In the genomic region with DNA sequence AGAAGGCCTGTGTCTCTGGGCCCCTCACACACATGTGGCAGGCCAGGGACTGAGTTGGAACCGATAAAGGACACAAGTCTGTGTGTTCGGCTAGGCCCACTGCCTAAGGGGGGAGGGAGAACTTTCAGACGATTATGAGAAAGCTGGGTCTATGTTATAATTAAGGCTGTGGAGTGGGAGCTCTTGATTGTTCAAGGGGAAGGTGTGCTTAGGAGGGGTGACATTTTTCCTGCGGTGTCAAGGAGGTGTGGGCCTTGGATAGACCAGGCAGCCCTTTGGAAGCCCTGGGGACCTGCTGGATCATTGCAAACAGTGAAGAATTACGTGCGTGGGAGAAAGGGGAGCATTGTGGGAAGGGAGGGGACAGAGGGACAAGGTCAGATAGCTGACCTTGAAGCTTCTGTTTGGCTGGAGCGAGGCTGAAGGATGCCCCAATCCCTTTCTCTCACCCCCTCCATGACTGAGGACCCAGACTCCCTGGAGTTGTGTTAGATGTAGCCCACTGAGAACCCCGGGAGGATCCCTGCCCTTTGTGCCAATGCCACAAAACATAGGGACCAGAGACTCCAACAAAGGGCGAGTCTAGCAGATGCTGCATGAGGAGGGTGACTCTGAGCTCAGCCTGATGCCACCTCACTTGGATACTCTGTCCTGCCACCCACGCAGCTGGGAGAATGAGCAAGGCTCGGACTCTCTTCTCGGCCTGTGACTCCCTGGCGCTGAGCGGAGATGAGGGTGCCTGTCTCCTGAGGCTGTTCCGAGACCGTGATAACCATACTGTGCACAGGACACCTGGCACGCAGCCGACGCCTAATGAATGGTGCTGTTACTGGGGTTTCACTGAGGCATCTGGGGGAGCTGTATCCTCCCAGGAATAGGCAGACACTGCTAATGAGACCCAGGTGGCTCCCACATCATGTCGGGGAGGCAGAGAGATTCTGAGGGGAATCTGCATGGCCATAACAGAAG, we compare ENCODE assay signal across 7 mouse cellular contexts. TPM values are rescaled to one million over a fixed set of nuclear protein-coding genes. Genes with fewer than 3 reads are reported as not detected.
A peak's percentile ranks its signal among the peaks of the same experiment; 100 is the strongest.
DNase-seq lines count a peak whose midpoint lies in the region; ATAC-seq and TF ChIP-seq lines count a peak whose summit lies in the region.

No protein-coding gene starts in this region.

- H3K4me3 ChIP-seq in embryonic fibroblast, embryonic 13.5 days (ENCODE audit: insufficient read depth, low read length), result no peak overlapping the region
- no peak overlapping the region for H3K4me3 ChIP-seq in midbrain, postnatal 0 days (ENCODE audit: low read depth, low read length)
- no peak overlapping the region for H3K4me3 ChIP-seq in heart, embryonic 12.5 days

- no peaks in the 10 kb centered on the region; the same call in 1 of the 2 replicates for H3K27me3 ChIP-seq in midbrain, postnatal 0 days (ENCODE audit: insufficient read depth, low read length)
- peaks cover 71% of the 10 kb centered on the region for H3K27me3 ChIP-seq in heart, embryonic 12.5 days (replicated peaks)

- H3K4me1 ChIP-seq in embryonic fibroblast, embryonic 13.5 days (ENCODE audit: control insufficient read depth, insufficient read depth, low read length), result peaks cover 12% of the 10 kb centered on the region
- H3K4me1 ChIP-seq in midbrain, postnatal 0 days (ENCODE audit: insufficient read depth, low read length), result peaks cover 6% of the 10 kb centered on the region; the same call in 1 of the 2 replicates
- H3K4me1 ChIP-seq in heart, embryonic 12.5 days (replicated peaks), result peaks cover 68% of the 10 kb centered on the region

- peak; percentile 34 for DNase-seq in ovary, postnatal 14 days (ENCODE audit: low spot score)
- no peak for DNase-seq in ovary, postnatal 10 days (ENCODE audit: low spot score)
- peak; percentile 37 to 58 for DNase-seq in kidney, postnatal 4 days
- DNase-seq in midbrain, postnatal 0 days (ENCODE audit: low spot score), result peak; percentile 37

- no peak for TF ChIP-seq POLR2A in embryonic fibroblast, embryonic 13.5 days (IDR thresholded peaks at IDR 0.05; ENCODE audit: low read depth, low read length)

- H3K4me2 ChIP-seq in midbrain, postnatal 0 days (ENCODE audit: low read depth, low read length, poor library complexity, severe bottlenecking), result no peak overlapping the region
- no peak overlapping the region for H3K4me2 ChIP-seq in heart, embryonic 12.5 days

- no peak for ATAC-seq in midbrain, postnatal 0 days (ENCODE audit: low FRiP score)
- ATAC-seq in granulocyte monocyte progenitor cell, adult 5-6 weeks (replicated peaks; ENCODE audit: poor library complexity, severe bottlenecking), result no peak
- ATAC-seq in heart, embryonic 12.5 days (ENCODE audit: insufficient number of reproducible peaks, low FRiP score), result no peak

- H3K36me3 ChIP-seq in midbrain, postnatal 0 days (ENCODE audit: insufficient read depth, low read length), result peaks cover 11% of the 10 kb centered on the region; the same call in 1 of the 2 replicates
- H3K36me3 ChIP-seq in heart, embryonic 12.5 days, result no peaks in the 10 kb centered on the region

- H3K9ac ChIP-seq in midbrain, postnatal 0 days (replicated peaks; ENCODE audit: low read length, poor library complexity, severe bottlenecking), result no peak overlapping the region
- no peak overlapping the region for H3K9ac ChIP-seq in heart, embryonic 12.5 days

- no peaks in the 10 kb centered on the region for H3K9me3 ChIP-seq in midbrain, postnatal 0 days (ENCODE audit: low read length)
- H3K9me3 ChIP-seq in heart, embryonic 12.5 days (replicated peaks), result no peaks in the 10 kb centered on the region

- no peak for TF ChIP-seq CTCF in embryonic fibroblast, embryonic 13.5 days (IDR thresholded peaks at IDR 0.05; ENCODE audit: borderline replicate concordance, insufficient read depth, low read length)
- TF ChIP-seq CTCF in midbrain, postnatal 0 days (IDR thresholded peaks at IDR 0.05), result no peak

- WGBS in midbrain, postnatal 0 days, result 62% methylated on average over 20 of the region's 20 CpGs
- WGBS in heart, embryonic 12.5 days, result 69% methylated on average over 20 of the region's 20 CpGs

- H3K27ac ChIP-seq in embryonic fibroblast, embryonic 13.5 days (ENCODE audit: insufficient read depth, low read length), result peak overlapping the region; percentile 20; the same call in 1 of the 2 replicates
- no peak overlapping the region for H3K27ac ChIP-seq in midbrain, postnatal 0 days (ENCODE audit: low read depth, low read length)
- no peak overlapping the region for H3K27ac ChIP-seq in heart, embryonic 12.5 days (ENCODE audit: poor library complexity, severe bottlenecking)

RNA-seq across cellular contexts. Expression of a gene that starts 26.4 kb away (rescaled TPM):
- polyA plus RNA-seq in embryonic fibroblast, embryonic 13.5 days (2011; ENCODE audit: insufficient read length, low read depth, missing spikeins), result 1.4 TPM in 1 of 2 replicates, not detected in the other
- total RNA-seq in midbrain, postnatal 0 days (2014; rRNA removed), result 42.0 and 42.1 TPM in 2 replicates
- 72.0 and 82.5 TPM in 2 replicates for polyA plus RNA-seq in midbrain, postnatal 0 days (2015; fragmentation: Nextera tagmentation; extraction: Ambion mirVana)
- not detected in 2 replicates for total RNA-seq in granulocyte monocyte progenitor cell, adult 5-6 weeks (2014; fragmentation: Nextera tagmentation)
- 0.17 TPM in 1 of 2 replicates, not detected in the other for total RNA-seq in granulocyte monocyte progenitor cell, adult 5-6 weeks (2017)
- 0.09 and 0.15 TPM in 2 replicates for polyA plus RNA-seq in heart, embryonic 12.5 days (2016; fragmentation: Nextera tagmentation; extraction: Ambion mirVana)

RNA-seq across cellular contexts. Expression of a gene that starts 27.0 kb away (rescaled TPM):
- 3.5 and 5.8 TPM in 2 replicates for polyA plus RNA-seq in embryonic fibroblast, embryonic 13.5 days (2011; ENCODE audit: insufficient read length, low read depth, missing spikeins)
- total RNA-seq in midbrain, postnatal 0 days (2014; rRNA removed), result 11.7 and 12.4 TPM in 2 replicates
- polyA plus RNA-seq in midbrain, postnatal 0 days (2015; fragmentation: Nextera tagmentation; extraction: Ambion mirVana), result 12.6 and 14.6 TPM in 2 replicates
- 3.1 and 3.6 TPM in 2 replicates for total RNA-seq in granulocyte monocyte progenitor cell, adult 5-6 weeks (2014; fragmentation: Nextera tagmentation)
- 2.9 and 4.2 TPM in 2 replicates for total RNA-seq in granulocyte monocyte progenitor cell, adult 5-6 weeks (2017)
- polyA plus RNA-seq in heart, embryonic 12.5 days (2016; fragmentation: Nextera tagmentation; extraction: Ambion mirVana), result 11.3 and 12.2 TPM in 2 replicates

RNA-seq across cellular contexts. Expression of a gene that starts 44.0 kb away (rescaled TPM):
- 11.6 and 18.6 TPM in 2 replicates for polyA plus RNA-seq in embryonic fibroblast, embryonic 13.5 days (2011; ENCODE audit: insufficient read length, low read depth, missing spikeins)
- 20.2 and 24.1 TPM in 2 replicates for total RNA-seq in midbrain, postnatal 0 days (2014; rRNA removed)
- polyA plus RNA-seq in midbrain, postnatal 0 days (2015; fragmentation: Nextera tagmentation; extraction: Ambion mirVana), result 11.4 and 12.2 TPM in 2 replicates
- 5.0 and 13.4 TPM in 2 replicates for total RNA-seq in granulocyte monocyte progenitor cell, adult 5-6 weeks (2014; fragmentation: Nextera tagmentation)
- total RNA-seq in granulocyte monocyte progenitor cell, adult 5-6 weeks (2017), result 0.26 and 7.5 TPM in 2 replicates
- polyA plus RNA-seq in heart, embryonic 12.5 days (2016; fragmentation: Nextera tagmentation; extraction: Ambion mirVana), result 11.4 and 12.0 TPM in 2 replicates

Comparison
In these comparisons a context has a peak if more than half of its experiments do, and no peak if none do; other contexts are left out.
1. RNA of a gene that starts 26.4 kb away (polyA plus RNA-seq): 72.0 to 82.5 TPM in midbrain, postnatal 0 days; 1.4 TPM in embryonic fibroblast, embryonic 13.5 days and 0.09 to 0.15 TPM in heart, embryonic 12.5 days; every median in the first group is over 10 times any median in the second.